Mouse (Mus musculus): ENCODE measurements at regions not wholly inside any gene's neighbourhood (a gene's known extent, or its start where the extent isn't known, plus 50 kb on each side); places are given as distances from the start of the nearest gene placed in this dataset.

DNA sequence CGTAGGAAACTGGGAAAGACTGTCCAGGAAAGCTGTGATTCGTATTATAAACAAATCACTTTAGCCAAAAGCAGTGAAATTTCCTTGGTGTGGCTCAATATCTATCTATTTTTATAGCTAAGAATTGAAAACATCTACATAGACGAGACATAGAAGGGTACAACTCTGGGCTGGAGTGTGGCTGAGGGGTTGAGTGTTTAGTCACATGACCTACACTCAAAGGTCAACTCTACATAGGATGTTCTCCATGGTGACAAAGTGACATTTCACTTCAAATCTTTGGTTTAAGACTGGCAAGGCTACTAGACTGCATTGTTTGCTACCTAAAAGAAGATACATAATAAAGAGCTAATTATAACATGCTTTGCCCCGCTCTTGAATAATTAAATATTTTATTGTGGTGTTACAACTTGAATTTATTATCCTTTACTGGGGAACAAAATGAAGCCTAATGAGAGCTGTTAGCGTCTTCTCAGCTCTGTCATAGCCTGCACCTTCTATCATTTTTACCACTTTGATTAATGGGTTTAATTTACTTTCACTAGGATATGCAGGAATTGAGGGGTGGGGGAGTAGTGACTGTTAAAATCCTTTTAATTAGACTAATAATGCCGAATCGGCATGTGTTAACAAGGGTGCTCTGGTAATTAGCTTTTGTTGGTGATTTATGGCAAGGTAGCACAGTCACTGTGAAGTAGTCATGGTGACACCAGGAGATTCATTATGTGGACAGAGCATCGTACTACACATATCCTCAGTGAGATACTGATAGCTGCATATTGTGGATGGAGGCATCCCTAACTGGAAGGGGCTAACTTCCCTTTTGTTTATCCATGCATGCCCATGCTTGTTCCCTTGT, 57.7 kb upstream of the Gm10234 start:
- TF ChIP-seq CTCF (conservative IDR thresholded peaks at IDR 0.05; ENCODE audit: insufficient read depth, insufficient read length, low read depth, low read length), result no peak
- TF ChIP-seq POLR2A (IDR thresholded peaks at IDR 0.05; ENCODE audit: low read depth, low read length), result no peak

All from kidney, adult 2 months (tissue).